Mouse (Mus musculus): ENCODE data around the gene Ndufb5. TPM values are rescaled to one million over a fixed set of nuclear protein-coding genes. Genes with fewer than 3 reads are reported as not detected.

The Ndufb5 gene
- polyA plus RNA-seq, 1 experiment from 2014 or later: 268 TPM

Other genes starting within 250 kb of the Ndufb5 start
- gene Kcnmb3, start 244.8 kb upstream of the Ndufb5 start, polyA plus RNA-seq (2015; fragmentation: Nextera tagmentation; extraction: Ambion mirVana): 0.19 and 0.22 TPM in 2 replicates
- 37.5 and 38.7 TPM in 2 replicates for gene Zfp639, start 226.7 kb upstream of the Ndufb5 start, polyA plus RNA-seq (2015; fragmentation: Nextera tagmentation; extraction: Ambion mirVana)
- gene Mfn1, start 207.5 kb upstream of the Ndufb5 start, polyA plus RNA-seq (2015; fragmentation: Nextera tagmentation; extraction: Ambion mirVana): 30.3 and 34.1 TPM in 2 replicates
- 86.4 and 90.4 TPM in 2 replicates for gene Gnb4, start 120.4 kb upstream of the Ndufb5 start, polyA plus RNA-seq (2015; fragmentation: Nextera tagmentation; extraction: Ambion mirVana)
- 67.7 and 75.9 TPM in 2 replicates for gene Actl6a, start 30.7 kb upstream of the Ndufb5 start, polyA plus RNA-seq (2015; fragmentation: Nextera tagmentation; extraction: Ambion mirVana)
- 27.0 and 28.6 TPM in 2 replicates for gene Mrpl47, start 615 bp downstream of the Ndufb5 start, polyA plus RNA-seq (2015; fragmentation: Nextera tagmentation; extraction: Ambion mirVana)
- gene Usp13, start 80.6 kb downstream of the Ndufb5 start, polyA plus RNA-seq (2015; fragmentation: Nextera tagmentation; extraction: Ambion mirVana): 14.4 and 18.2 TPM in 2 replicates

Data from midbrain, embryonic 15.5 days (tissue).